Mouse (Mus musculus) cerebellum, adult 2 months (tissue): ENCODE data around the gene Spint5. TPM values are rescaled to one million over a fixed set of nuclear protein-coding genes. Genes with fewer than 3 reads are reported as not detected.
A peak's percentile ranks its signal among the peaks of the same experiment; 100 is the strongest.

Experiments used
- DNase-seq, 2 experiments: peaks; one replicate each; pipeline ENCODE4 v3.0.0; 2021
- H3K27ac ChIP-seq: fragments of 200-500 bp; 2 replicates; pipeline ENCODE4 v1.5.1; 2012; ENCODE audit warnings: low read length, control low read depth, inconsistent platforms; ENCODE audit not compliant: insufficient read depth
- H3K27me3 ChIP-seq: fragments of 200-500 bp; 2 replicates; pipeline ENCODE4 v1.6.1; 2012; ENCODE audit warnings: inconsistent platforms, mild to moderate bottlenecking, low read length, moderate library complexity; ENCODE audit not compliant: control insufficient read depth, insufficient read depth
- H3K4me1 ChIP-seq: fragments of 200-500 bp; 2 replicates; pipeline ENCODE4 v1.6.1; 2011; ENCODE audit warnings: low read length; ENCODE audit not compliant: control insufficient read depth, insufficient read depth
- H3K4me3 ChIP-seq: fragments of 200-500 bp; replicated peaks from 2 replicates; pipeline ENCODE3; 2011; ENCODE audit warnings: mild to moderate bottlenecking, low read depth, low read length, control low read depth; ENCODE audit not compliant: insufficient read depth
- CTCF ChIP-seq: fragments of 200-500 bp; IDR thresholded peaks from 2 replicates; pipeline ENCODE4 v1.5.1; 2011; ENCODE audit warnings: low read depth, mild to moderate bottlenecking, control low read depth, low read length, moderate library complexity, borderline replicate concordance; ENCODE audit not compliant: insufficient read depth
- POLR2A ChIP-seq: fragments of 200-500 bp; IDR thresholded peaks from 2 replicates; pipeline ENCODE4 v1.6.1; 2011; ENCODE audit warnings: low read length, control low read depth, borderline replicate concordance; ENCODE audit not compliant: insufficient read depth
- WGBS: fragments of 180-500 bp; shearing (Covaris S2); methylation state at CpG from one replicate; pipeline ENCODE4 v1.1.7; 2018; 5-methylcytosine and 5-hydroxymethylcytosine counted together
- polyA plus RNA-seq: library from polyadenylated mRNA; depleted of rRNA; stranded (reverse); fragments of >200 nt; gene quantifications from 2 replicates; pipeline ENCODE4 v1.2.3, GENCODE M21; 2012; rRNA removed

Spint5 gene
- polyA plus RNA-seq = not detected in 2 replicates

DNA sequence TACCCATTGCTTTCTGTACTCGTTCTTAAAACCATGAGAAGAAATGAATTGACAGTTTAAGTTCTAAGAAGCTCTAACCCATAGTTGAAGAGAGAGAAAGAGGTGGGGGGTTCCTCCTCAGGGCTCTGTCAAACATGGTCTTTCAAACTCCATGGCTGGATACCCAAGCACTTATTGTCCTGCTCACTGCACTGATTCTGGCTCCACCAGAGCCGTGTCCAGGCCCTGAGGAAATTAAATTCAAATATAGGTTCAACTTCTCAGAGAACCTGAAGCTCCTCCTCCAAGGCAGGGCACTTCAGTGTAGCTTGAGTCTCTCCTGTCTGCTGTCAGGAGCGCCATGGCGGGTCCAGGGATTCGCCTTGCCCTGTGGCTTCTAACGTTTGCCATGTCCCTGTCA, at the start of gene Spint5:
TSS of gene Spint5 (plus strand) at position 301 of the 400 bp plus-strand sequence.
- TF ChIP-seq POLR2A (no peak), CTCF (no peak)
- Histone ChIP-seq H3K27ac (no peak within 1 kb of the TSS), H3K4me1 (no peaks in the 10 kb centered on the region), H3K27me3 (no peaks in the 10 kb centered on the region), H3K4me3 (no peak within 1 kb of the TSS)
- 71% methylated on average over 6 of the region's 6 CpGs for WGBS
- no peak for DNase-seq

DNA sequence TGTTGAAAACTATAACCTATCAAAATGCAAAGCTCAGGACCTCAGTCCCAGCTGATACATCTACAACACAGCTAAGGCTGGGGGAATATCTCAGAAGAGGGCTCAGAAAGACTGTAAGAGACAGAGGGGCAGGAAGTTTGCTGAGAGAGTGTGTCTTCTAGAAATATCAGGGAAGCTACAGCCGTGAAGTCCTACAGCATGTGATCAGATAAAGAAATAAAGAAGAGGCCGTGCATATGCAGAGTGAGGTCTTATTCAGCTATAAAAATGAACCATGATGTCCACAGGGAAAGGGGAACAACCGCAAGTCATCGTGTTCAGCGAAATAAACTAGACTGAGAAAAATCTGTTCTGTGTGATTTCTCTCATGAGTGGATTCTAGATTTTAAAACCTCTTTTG, 44.8 kb upstream of the Spint5 start:
- no peak for TF ChIP-seq CTCF
- no peak for TF ChIP-seq POLR2A
- H3K4me3 ChIP-seq = no peak overlapping the region
- no peaks in the 10 kb centered on the region for H3K4me1 ChIP-seq
- DNase-seq = no peak
- 82% methylated on average over 5 of the region's 5 CpGs for WGBS
- H3K27me3 ChIP-seq = no peaks in the 10 kb centered on the region
- no peak overlapping the region for H3K27ac ChIP-seq

DNA sequence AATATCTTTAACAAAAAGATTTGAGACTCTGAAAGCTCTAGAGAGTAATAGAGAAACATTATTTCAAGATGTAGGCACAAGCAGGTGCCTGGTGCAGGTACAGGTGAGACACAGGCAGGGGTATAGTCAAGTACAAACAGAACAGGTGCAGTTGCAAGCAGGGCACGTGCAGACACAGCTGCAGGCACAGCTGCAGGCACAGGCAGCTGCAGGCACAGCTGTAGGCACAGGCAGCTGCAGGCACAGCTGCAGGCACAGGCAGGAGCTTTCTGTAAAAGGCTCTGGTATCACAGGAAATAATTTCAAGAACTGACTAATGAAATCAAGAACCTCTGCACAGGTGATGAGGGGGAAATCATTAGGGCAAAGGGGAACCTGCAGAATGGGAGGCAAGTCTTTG, 44.2 kb upstream of the Spint5 start:
- Histone ChIP-seq H3K27me3 (no peaks in the 10 kb centered on the region), H3K4me1 (no peaks in the 10 kb centered on the region), H3K4me3 (no peak overlapping the region), H3K27ac (no peak overlapping the region)
- TF ChIP-seq CTCF = no peak
- no peak for DNase-seq
- WGBS = 11% methylated on average over 1 of the region's 1 CpGs

DNA sequence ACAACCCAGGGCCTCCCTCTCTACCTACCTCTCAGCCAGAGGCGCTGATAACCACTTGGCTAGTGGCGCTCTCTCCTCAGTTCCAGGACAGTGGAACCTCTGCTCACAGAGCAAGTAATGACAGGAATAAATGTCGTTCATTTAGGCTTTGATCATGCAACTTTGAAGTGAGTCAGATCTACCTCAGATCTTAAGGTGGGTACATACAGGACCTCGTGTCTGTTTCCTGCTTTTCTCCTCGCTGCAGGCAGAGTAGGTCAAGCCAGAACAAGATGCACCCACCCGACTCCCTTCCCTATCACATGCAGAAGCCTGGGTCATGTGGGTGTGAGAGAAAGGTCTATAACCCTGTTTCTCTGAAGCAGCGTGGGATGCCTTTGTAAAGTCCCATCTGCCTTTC, 41.1 kb upstream of the Spint5 start, which contains the start of gene Wfdc11:
TSS of gene Wfdc11 (minus strand) at position 101 of the 400 bp plus-strand sequence.
- Histone ChIP-seq H3K27me3 (no peaks in the 10 kb centered on the region; the same call in 1 of the 2 replicates), H3K4me3 (no peak within 1 kb of the TSS), H3K4me1 (no peaks in the 10 kb centered on the region), H3K27ac (no peak within 1 kb of the TSS)
- no peak for DNase-seq
- 75% methylated on average over 7 of the region's 7 CpGs for WGBS
- TF ChIP-seq CTCF = no peak
- no peak for TF ChIP-seq POLR2A

DNA sequence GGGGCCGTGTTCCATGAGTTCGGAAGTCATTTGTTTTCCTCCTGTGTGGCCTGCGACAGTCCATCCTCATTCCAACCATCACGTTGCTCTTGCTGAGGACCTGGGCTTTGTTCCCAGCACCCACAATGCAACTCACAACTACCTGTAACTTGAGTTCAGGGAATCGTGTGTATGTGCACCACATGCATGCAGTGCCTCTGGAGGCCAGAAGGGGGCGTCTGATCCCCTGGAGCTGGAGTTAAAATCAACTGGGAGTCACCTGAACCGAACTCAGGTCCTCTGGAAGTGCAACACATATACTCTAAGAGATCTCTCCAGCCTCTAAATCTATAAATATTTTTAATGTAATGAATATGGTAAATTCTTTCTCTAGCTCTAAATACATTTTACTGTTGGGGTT, 39.0 kb upstream of the Spint5 start:
- no peak for DNase-seq
- WGBS = 81% methylated on average over 7 of the region's 7 CpGs

DNA sequence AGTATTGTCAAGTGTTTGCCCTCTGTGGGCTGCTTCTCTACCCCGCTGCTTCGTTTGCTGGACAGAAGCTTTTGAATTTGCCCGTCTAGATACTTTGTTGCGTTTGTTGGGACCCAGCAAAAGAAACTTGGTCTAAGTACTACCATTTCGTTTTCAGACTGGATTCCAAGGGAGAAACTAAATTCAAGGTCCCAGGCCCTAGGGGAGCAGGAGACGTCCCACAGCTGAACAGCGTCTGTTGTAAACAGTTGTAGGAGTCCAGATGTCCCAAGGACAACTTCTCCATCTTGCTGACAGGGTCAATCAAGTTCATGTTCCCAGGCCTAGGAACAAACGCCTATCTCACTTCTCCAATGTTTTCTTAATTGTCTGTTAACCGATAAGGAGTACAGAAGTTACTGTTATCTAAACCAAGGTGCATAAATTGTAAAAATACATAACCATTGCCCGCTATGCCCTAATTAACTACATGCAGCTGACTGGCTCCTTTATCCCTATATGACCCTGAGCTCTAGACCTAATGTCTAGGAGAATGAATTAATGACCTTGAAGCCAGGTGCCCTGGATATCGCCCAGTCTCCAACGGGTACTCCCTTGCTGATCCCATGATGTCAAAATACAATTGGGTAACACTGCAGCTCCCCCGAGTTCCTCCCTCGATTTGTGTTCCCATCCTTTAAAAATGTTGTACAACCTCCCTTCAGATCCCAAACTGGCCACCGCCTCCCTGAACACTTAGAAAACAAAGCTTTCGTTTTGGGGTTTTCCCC, 38.0 kb upstream of the Spint5 start:
- DNase-seq = no peak
- Histone ChIP-seq H3K27me3 (no peaks in the 10 kb centered on the region; the same call in 1 of the 2 replicates), H3K4me3 (no peak overlapping the region), H3K4me1 (no peaks in the 10 kb centered on the region), H3K27ac (no peak overlapping the region)
- TF ChIP-seq CTCF (no peak), POLR2A (no peak)
- 86% methylated on average over 16 of the region's 16 CpGs for WGBS

More for the DNA sequence above, 39.0 kb upstream of the Spint5 start:
- no peak for TF ChIP-seq CTCF
- TF ChIP-seq POLR2A = no peak
- Histone ChIP-seq H3K4me1 (no peaks in the 10 kb centered on the region), H3K27me3 (no peaks in the 10 kb centered on the region; the same call in 1 of the 2 replicates), H3K4me3 (no peak overlapping the region), H3K27ac (no peak overlapping the region)

DNA sequence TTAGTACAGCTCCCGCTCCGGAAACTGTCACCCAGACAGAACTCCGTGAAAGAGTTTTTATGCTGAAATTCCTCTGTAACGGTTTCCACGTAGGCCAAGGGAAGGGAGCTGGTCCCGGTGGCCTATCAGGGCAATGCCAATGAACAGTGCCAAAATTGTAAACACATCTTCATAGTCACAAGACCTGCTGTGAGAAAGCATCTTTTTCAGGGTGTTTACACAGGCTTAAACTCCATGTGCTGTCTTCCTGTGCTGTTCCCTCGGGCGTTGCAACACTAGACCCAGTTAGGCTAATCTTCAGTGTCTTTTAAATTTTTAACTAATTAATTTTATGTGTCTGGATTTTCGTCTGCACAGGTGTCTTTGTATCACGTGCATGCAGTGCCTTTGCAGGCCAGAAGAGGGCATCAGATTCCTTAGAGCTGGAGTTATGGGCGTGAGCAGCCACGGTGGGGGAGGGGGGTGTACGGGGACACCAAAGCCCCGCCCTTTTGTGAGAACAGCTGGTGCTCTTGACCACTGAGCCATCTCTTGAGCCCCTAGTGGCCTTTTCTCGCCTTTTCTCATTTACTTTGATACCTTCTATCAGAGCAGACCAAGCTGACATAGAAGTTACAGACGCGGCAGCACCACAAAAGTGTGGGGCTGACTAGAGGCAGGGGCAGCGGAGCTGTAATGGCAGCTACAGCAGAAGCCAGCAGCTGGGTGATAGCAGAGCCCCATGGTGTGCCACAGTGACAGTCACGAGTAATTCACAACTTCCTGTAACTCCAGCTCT, 36.1 kb upstream of the Spint5 start:
- Histone ChIP-seq H3K4me3 (no peak overlapping the region), H3K4me1 (no peaks in the 10 kb centered on the region), H3K27me3 (no peaks in the 10 kb centered on the region; the same call in 1 of the 2 replicates), H3K27ac (no peak overlapping the region)
- TF ChIP-seq CTCF = peak; percentile 78
- TF ChIP-seq POLR2A = no peak
- DNase-seq = peak; percentile 48 to 55
- 17% methylated on average over 19 of the region's 19 CpGs for WGBS
